Mouse (Mus musculus) ES-E14 (cell line): ENCODE data around the gene Cdh13.

Source experiments
- CHD2 ChIP-seq: IDR thresholded peaks from 2 replicates; pipeline ENCODE4 v1.6.1; 2014; ENCODE audit warnings: mild to moderate bottlenecking, low read depth, low read length, inconsistent platforms
- HCFC1 ChIP-seq: IDR thresholded peaks from 2 replicates; pipeline ENCODE4 v1.6.1; 2012; ENCODE audit warnings: low read length, inconsistent platforms, borderline replicate concordance; ENCODE audit not compliant: insufficient read depth
- MAFK ChIP-seq: IDR thresholded peaks from 2 replicates; pipeline ENCODE4 v1.6.1; 2014; ENCODE audit warnings: mild to moderate bottlenecking, low read depth, low read length, inconsistent platforms; ENCODE audit not compliant: insufficient read depth
- ZC3H11A ChIP-seq: IDR thresholded peaks from 2 replicates; pipeline ENCODE4 v1.6.1; 2012; ENCODE audit warnings: low read depth, mild to moderate bottlenecking, inconsistent platforms, low read length, borderline replicate concordance
- ZNF384 ChIP-seq: IDR thresholded peaks from 2 replicates; pipeline ENCODE4 v1.6.1; 2012; ENCODE audit warnings: low read depth, low read length, inconsistent platforms

GRCm38 (mm10) chr8:119064523-119064922 lies 781.0 kb downstream of the Cdh13 start:
- no peak for TF ChIP-seq ZNF384
- TF ChIP-seq MAFK, result no peak
- peak; percentile 73 for TF ChIP-seq ZC3H11A
- no peak for TF ChIP-seq HCFC1
- no peak for TF ChIP-seq CHD2
